Mouse (Mus musculus): ENCODE data around the gene Ighmbp2.
"Not testable (repeated sequence)": the region's sequence is repeated elsewhere in the genome, so short reads cannot be mapped to it uniquely, and the experiment has no call there.

Ighmbp2 gene

GRCm38 (mm10) chr19:3214937-3215336 lies 67.9 kb downstream of the Ighmbp2 start:
- in situ Hi-C loops (cut with MboI; ENCODE audit: low pct_unique_long_range_greater_than_20kb in 1 of 2, low sequenced_read_pairs in 2 of 2, unreplicated experiment in 1 of 2) = not testable (repeated sequence)

Measured in mouse embryonic stem cell (cell line).